ENCODE assay signal across 10 mouse cellular contexts in genomic region chr7:30954971-30955520, GRCm38 (mm10). TPM values are rescaled to one million over a fixed set of nuclear protein-coding genes. Genes with fewer than 3 reads are reported as not detected.
DNase-seq lines count a peak whose midpoint lies in the region; ATAC-seq and TF ChIP-seq lines count a peak whose summit lies in the region.
"Had no signal": no experiment of that assay in that cellular context is flagged by ENCODE, and none has a peak within 500 bp of the region (broad histone marks: within the 10 kb centered on the region; RNA-seq: fewer than 3 reads in every experiment).

No protein-coding gene starts in this region.

- peaks cover 17% of the 10 kb centered on the region for H3K4me1 ChIP-seq in lung, postnatal 0 days (ENCODE audit: insufficient read depth, low read depth, low read length)
- H3K4me1 ChIP-seq in limb, embryonic 12.5 days (replicated peaks) = peaks cover 16% of the 10 kb centered on the region
- peaks cover 11% of the 10 kb centered on the region; the same call in 1 of the 2 replicates for H3K4me1 ChIP-seq in stomach, embryonic 14.5 days (ENCODE audit: control insufficient read depth, insufficient read depth, low read length)

- no peaks in the 10 kb centered on the region for H3K27me3 ChIP-seq in lung, postnatal 0 days (replicated peaks; ENCODE audit: insufficient read depth, low read length)
- no peaks in the 10 kb centered on the region for H3K27me3 ChIP-seq in limb, embryonic 12.5 days
- H3K27me3 ChIP-seq in stomach, embryonic 14.5 days (ENCODE audit: control insufficient read depth, insufficient read depth, low read length) = no peaks in the 10 kb centered on the region

- H3K9ac ChIP-seq in lung, postnatal 0 days (replicated peaks; ENCODE audit: low read depth) = no peak overlapping the region
- peak overlapping the region; percentile 100; the same call in 1 of the 2 replicates for H3K9ac ChIP-seq in limb, embryonic 12.5 days (replicated peaks)
- H3K9ac ChIP-seq in stomach, embryonic 14.5 days (replicated peaks; ENCODE audit: low read depth, low read length) = no peak overlapping the region

- peak; percentile 9 for DNase-seq in adrenal gland, postnatal 14 days
- DNase-seq in adrenal gland, postnatal 4 days (ENCODE audit: low spot score in 2 of 2) = no peak
- DNase-seq in lung, postnatal 0 days (ENCODE audit: low spot score) = no peak
- DNase-seq in lung, postnatal 4 days = no peak
- DNase-seq in ovary, postnatal 36 days (ENCODE audit: low spot score) = no peak
- no peak for DNase-seq in spleen, adult 12 weeks (ENCODE audit: low spot score)

- no peak overlapping the region for H3K4me3 ChIP-seq in lung, postnatal 0 days (ENCODE audit: low read depth, low read length)
- H3K4me3 ChIP-seq in limb, embryonic 12.5 days (replicated peaks) = peak overlapping the region; percentile 97
- peak overlapping the region; percentile 95 for H3K4me3 ChIP-seq in stomach, embryonic 14.5 days (ENCODE audit: low read depth, low read length)

- ATAC-seq in lung, postnatal 0 days = no peak
- no peak for ATAC-seq in limb, embryonic 12.5 days (ENCODE audit: insufficient number of reproducible peaks, insufficient read depth, low FRiP score, low TSS enrichment, low read depth)
- ATAC-seq in stomach, embryonic 14.5 days (ENCODE audit: insufficient number of reproducible peaks, insufficient read depth, low FRiP score, low read depth) = no peak

- no peak for TF ChIP-seq CTCF in lung, postnatal 0 days (IDR thresholded peaks at IDR 0.05)

- no peak for TF ChIP-seq EP300 in lung, postnatal 0 days (IDR thresholded peaks at IDR 0.05)

- H3K36me3 ChIP-seq in lung, postnatal 0 days (ENCODE audit: insufficient read depth, low read length) = peaks cover 20% of the 10 kb centered on the region
- peaks cover 69% of the 10 kb centered on the region for H3K36me3 ChIP-seq in limb, embryonic 12.5 days
- H3K36me3 ChIP-seq in stomach, embryonic 14.5 days (ENCODE audit: control insufficient read depth, insufficient read depth, low read length) = peaks cover 43% of the 10 kb centered on the region

- WGBS in lung, postnatal 0 days = 77% methylated on average over 12 of the region's 12 CpGs
- WGBS in limb, embryonic 12.5 days = 88% methylated on average over 12 of the region's 12 CpGs
- 80% methylated on average over 12 of the region's 12 CpGs for WGBS in stomach, embryonic 14.5 days

- peak overlapping the region; percentile 78 for H3K4me2 ChIP-seq in lung, postnatal 0 days (replicated peaks; ENCODE audit: low read depth, low read length)
- peak overlapping the region; percentile 70 for H3K4me2 ChIP-seq in limb, embryonic 12.5 days
- H3K4me2 ChIP-seq in stomach, embryonic 14.5 days (replicated peaks; ENCODE audit: low read depth, low read length) = peak overlapping the region; percentile 83

- no peak overlapping the region for H3K27ac ChIP-seq in lung, postnatal 0 days (ENCODE audit: low read length)
- H3K27ac ChIP-seq in limb, embryonic 12.5 days = no peak overlapping the region
- H3K27ac ChIP-seq in stomach, embryonic 14.5 days (ENCODE audit: low read length) = no peak overlapping the region

- no peaks in the 10 kb centered on the region for H3K9me3 ChIP-seq in lung, postnatal 0 days (ENCODE audit: low read length)
- H3K9me3 ChIP-seq in limb, embryonic 12.5 days = no peaks in the 10 kb centered on the region
- no peaks in the 10 kb centered on the region for H3K9me3 ChIP-seq in stomach, embryonic 14.5 days (ENCODE audit: control insufficient read depth, low read depth, low read length)

RNA-seq across cellular contexts. Expression of gene Usf2, which starts 1.6 kb away (rescaled TPM):
- total RNA-seq in adrenal gland, postnatal 14 days (2021) = 111 and 115 TPM in 2 replicates
- total RNA-seq in adrenal gland, postnatal 4 days (2021) = 100 to 1,000 TPM; 113 to 125 TPM
- polyA plus RNA-seq in lung, postnatal 0 days (2015; fragmentation: Nextera tagmentation; extraction: Ambion mirVana) = 19.6 and 21.1 TPM in 2 replicates
- polyA plus RNA-seq in limb, embryonic 12.5 days (2016; fragmentation: Nextera tagmentation; extraction: Ambion mirVana) = 31.9 and 37.6 TPM in 2 replicates
- 21.4 and 29.1 TPM in 2 replicates for polyA plus RNA-seq in stomach, embryonic 14.5 days (2014; fragmentation: Nextera tagmentation; extraction: Ambion mirVana)

RNA-seq across cellular contexts. Expression of gene Hamp, which starts 11.2 kb away (rescaled TPM):
- 4.3 TPM in 1 of 2 replicates, not detected in the other for total RNA-seq in adrenal gland, postnatal 14 days (2021)
- total RNA-seq in adrenal gland, postnatal 4 days (2021) = 10 to 100 TPM in 1 of 2 experiments, 1 to 10 TPM in 1; 2.3 to 36.9 TPM
- polyA plus RNA-seq in lung, postnatal 0 days (2015; fragmentation: Nextera tagmentation; extraction: Ambion mirVana) = not detected in 2 replicates
- not detected in 2 replicates for polyA plus RNA-seq in limb, embryonic 12.5 days (2016; fragmentation: Nextera tagmentation; extraction: Ambion mirVana)
- polyA plus RNA-seq in stomach, embryonic 14.5 days (2014; fragmentation: Nextera tagmentation; extraction: Ambion mirVana) = not detected in 2 replicates
- total RNA-seq: hematopoietic stem cell, adult 5-6 weeks had no signal

RNA-seq across cellular contexts. Expression of gene Lsr, which starts 18.2 kb away (rescaled TPM):
- 6.7 and 19.9 TPM in 2 replicates for total RNA-seq in adrenal gland, postnatal 14 days (2021)
- total RNA-seq in adrenal gland, postnatal 4 days (2021) = 10 to 100 TPM; 15.2 to 17.6 TPM
- polyA plus RNA-seq in lung, postnatal 0 days (2015; fragmentation: Nextera tagmentation; extraction: Ambion mirVana) = 53.8 and 57.9 TPM in 2 replicates
- 32.6 and 33.2 TPM in 2 replicates for polyA plus RNA-seq in limb, embryonic 12.5 days (2016; fragmentation: Nextera tagmentation; extraction: Ambion mirVana)
- 70.5 and 79.5 TPM in 2 replicates for polyA plus RNA-seq in stomach, embryonic 14.5 days (2014; fragmentation: Nextera tagmentation; extraction: Ambion mirVana)

RNA-seq across cellular contexts. Expression of gene Fam187b, which starts 18.5 kb away (rescaled TPM):
- total RNA-seq in adrenal gland, postnatal 14 days (2021) = 0.34 and 1.1 TPM in 2 replicates
- under 1 TPM; 0.68 to 0.98 TPM for total RNA-seq in adrenal gland, postnatal 4 days (2021)
- polyA plus RNA-seq in lung, postnatal 0 days (2015; fragmentation: Nextera tagmentation; extraction: Ambion mirVana) = 9.5 and 12.3 TPM in 2 replicates
- polyA plus RNA-seq in limb, embryonic 12.5 days (2016; fragmentation: Nextera tagmentation; extraction: Ambion mirVana) = 1.00 and 1.1 TPM in 2 replicates
- 6.4 and 7.1 TPM in 2 replicates for polyA plus RNA-seq in stomach, embryonic 14.5 days (2014; fragmentation: Nextera tagmentation; extraction: Ambion mirVana)
- total RNA-seq: adrenal gland, postnatal 25 days; hematopoietic stem cell, adult 5-6 weeks had no signal

RNA-seq across cellular contexts. Expression of gene Hamp2, which starts 30.6 kb away (rescaled TPM):
- total RNA-seq in adrenal gland, postnatal 14 days (2021) = 6.5 TPM in 1 of 2 replicates, not detected in the other
- total RNA-seq in adrenal gland, postnatal 4 days (2021) = 10 to 100 TPM in 1 of 2 experiments, under 1 TPM in 1; 0.84 to 12.5 TPM
- polyA plus RNA-seq in lung, postnatal 0 days (2015; fragmentation: Nextera tagmentation; extraction: Ambion mirVana) = not detected in 2 replicates
- polyA plus RNA-seq in limb, embryonic 12.5 days (2016; fragmentation: Nextera tagmentation; extraction: Ambion mirVana) = not detected in 2 replicates
- polyA plus RNA-seq in stomach, embryonic 14.5 days (2014; fragmentation: Nextera tagmentation; extraction: Ambion mirVana) = not detected in 2 replicates
- total RNA-seq: hematopoietic stem cell, adult 5-6 weeks had no signal
